Mouse (Mus musculus): ENCODE results near the gene Topbp1.
A peak's percentile ranks its signal among the peaks of the same experiment; 100 is the strongest.

Topbp1 gene

DNA sequence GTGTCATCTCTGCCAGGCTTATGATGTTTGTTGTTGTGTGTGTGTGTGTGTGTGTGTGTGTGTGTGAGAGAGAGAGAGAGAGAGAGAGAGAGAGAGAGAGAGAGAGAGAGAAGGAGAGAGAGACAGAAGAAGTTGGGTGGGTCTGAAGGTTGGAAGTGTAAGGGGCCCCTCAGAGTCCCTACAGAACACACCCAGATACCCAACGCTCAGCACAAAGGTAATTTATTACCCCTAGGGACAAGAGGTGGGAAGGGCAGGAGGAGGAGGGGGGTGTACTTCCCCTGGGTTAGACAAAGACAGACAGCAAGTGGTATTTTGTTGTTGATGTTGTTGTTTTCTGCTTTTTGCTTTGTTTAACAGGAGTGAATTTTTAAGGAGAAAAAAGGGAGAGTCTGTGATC, 80.6 kb downstream of the Topbp1 start:
- DNase-seq (ENCODE audit: low spot score in 2 of 2): no peak

GRCm38 (mm10) chr9:103386573-103386972, 81.6 kb downstream of the Topbp1 start:
- no peak for DNase-seq (ENCODE audit: low spot score in 2 of 2)

DNA sequence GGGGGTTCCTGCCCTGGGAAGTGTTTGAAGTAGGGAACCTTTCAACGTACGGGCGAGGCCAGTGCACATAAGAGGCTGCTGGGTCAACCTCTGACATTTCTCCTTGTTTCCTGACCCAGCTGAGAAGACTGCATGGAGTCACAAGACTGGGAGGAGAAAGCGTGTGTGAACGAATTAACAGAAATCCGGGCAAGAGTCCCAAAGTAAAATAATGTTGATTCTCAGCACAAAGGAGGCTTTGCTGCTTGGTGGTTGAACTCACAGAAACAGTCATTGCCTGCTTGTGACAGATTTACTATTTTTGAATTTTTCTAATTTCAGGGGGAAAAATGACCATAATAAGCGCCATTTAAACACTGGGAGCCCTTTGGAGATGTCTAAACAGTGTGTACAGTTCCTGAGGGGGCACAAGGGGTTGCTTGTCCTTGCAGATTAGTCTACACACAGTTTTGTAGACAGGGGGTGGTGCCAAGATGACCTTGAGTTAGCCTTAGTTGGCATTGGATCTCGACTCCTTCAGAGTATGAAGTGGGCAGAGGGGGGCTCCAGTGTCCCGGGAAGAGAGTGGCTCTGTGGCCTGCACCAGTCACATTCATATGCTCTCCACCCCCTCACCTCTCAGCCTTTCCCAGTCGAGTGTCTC, 82.1 kb downstream of the Topbp1 start:
- no peak for DNase-seq (ENCODE audit: low spot score in 2 of 2)

DNA sequence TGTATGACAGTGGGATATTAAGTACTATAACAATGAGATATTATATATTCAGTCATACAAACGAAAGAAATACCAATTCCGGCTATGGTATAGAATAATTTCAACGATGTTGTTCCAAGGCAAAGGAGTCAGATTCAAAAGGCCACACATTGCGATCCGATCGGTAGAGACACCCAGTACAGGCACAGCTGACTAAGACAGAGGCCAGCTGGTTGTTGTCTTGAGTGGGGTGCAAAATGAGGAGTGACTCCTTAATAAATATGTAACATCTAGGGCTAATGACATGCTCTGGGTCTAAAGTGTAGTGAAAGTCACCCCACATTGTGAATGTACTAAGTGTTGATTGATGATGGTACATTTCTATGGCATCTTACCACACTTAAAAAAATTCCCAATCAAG, 84.2 kb downstream of the Topbp1 start:
- DNase-seq (ENCODE audit: low spot score in 2 of 2): no peak

GRCm38 (mm10) chr9:103391796-103392372, 86.9 kb downstream of the Topbp1 start:
- no peak for DNase-seq (ENCODE audit: low spot score in 2 of 2)

- DNase-seq (ENCODE audit: low spot score in 2 of 2): no peak
These were observed 88.2 kb downstream of the Topbp1 start for GRCm38 (mm10) chr9:103393256-103393655.

GRCm38 (mm10) chr9:103398509-103399157, 93.6 kb downstream of the Topbp1 start:
- peak; percentile 5 to 12 for DNase-seq (ENCODE audit: low spot score in 2 of 2)

Measured in frontal cortex, postnatal 36 days (tissue).